Mouse (Mus musculus) adrenal gland, postnatal 36 days (tissue): Measurements from ENCODE around the gene Cdk15. TPM values are rescaled to one million over a fixed set of nuclear protein-coding genes. Genes with fewer than 3 reads are reported as not detected.

Source experiments
- DNase-seq, 2 experiments: peaks; one replicate each; pipeline ENCODE4 v3.0.0; 2021; ENCODE audit warnings: mixed read lengths in 1 of 2
- total RNA-seq, 2 experiments: library from RNA; stranded (reverse); gene quantifications; 2 replicates each; pipeline ENCODE4 v1.2.3; 2021

Gene Cdk15
- total RNA-seq, 2 experiments from 2014 or later = 0.20 TPM; not detected in 1

- no peak for DNase-seq
These were observed 15.5 kb downstream of the Cdk15 start for GRCm38 (mm10) chr1:59272189-59272588.

GRCm38 (mm10) chr1:59285880-59286279 lies 29.2 kb downstream of the Cdk15 start:
- no peak for DNase-seq

GRCm38 (mm10) chr1:59286316-59286850 lies 29.7 kb downstream of the Cdk15 start:
- DNase-seq = peak in 1 of 2 experiments; percentile 7

GRCm38 (mm10) chr1:59287733-59288132 lies 31.0 kb downstream of the Cdk15 start:
- no peak for DNase-seq

- no peak for DNase-seq
These were observed 34.9 kb downstream of the Cdk15 start for GRCm38 (mm10) chr1:59291652-59292051.

GRCm38 (mm10) chr1:59295769-59296168 lies 39.1 kb downstream of the Cdk15 start:
- DNase-seq = no peak

- no peak for DNase-seq
These were observed 40.5 kb downstream of the Cdk15 start for GRCm38 (mm10) chr1:59297167-59297566.

GRCm38 (mm10) chr1:59298491-59299090 lies 41.9 kb downstream of the Cdk15 start:
- no peak for DNase-seq

GRCm38 (mm10) chr1:59307310-59307709 lies 50.6 kb downstream of the Cdk15 start:
- no peak for DNase-seq

GRCm38 (mm10) chr1:59311292-59311885 lies 54.7 kb downstream of the Cdk15 start:
- no peak for DNase-seq

GRCm38 (mm10) chr1:59312187-59313153 lies 55.8 kb downstream of the Cdk15 start:
- no peak for DNase-seq

- DNase-seq = no peak
These were observed 56.6 kb downstream of the Cdk15 start for GRCm38 (mm10) chr1:59313154-59313940.

- no peak for DNase-seq
These were observed 58.5 kb downstream of the Cdk15 start for GRCm38 (mm10) chr1:59315057-59315807.

- DNase-seq = no peak
These were observed 59.3 kb downstream of the Cdk15 start for GRCm38 (mm10) chr1:59316031-59316385.

GRCm38 (mm10) chr1:59316386-59317051 lies 59.8 kb downstream of the Cdk15 start:
- no peak for DNase-seq

- DNase-seq = no peak
These were observed 60.7 kb downstream of the Cdk15 start for GRCm38 (mm10) chr1:59317397-59317796.

- DNase-seq = no peak
These were observed 62.2 kb downstream of the Cdk15 start for GRCm38 (mm10) chr1:59318878-59319277.

GRCm38 (mm10) chr1:59321076-59321879 lies 64.6 kb downstream of the Cdk15 start:
- no peak for DNase-seq
